Mouse (Mus musculus): Measurements from ENCODE around the gene Gbp2.

- TF ChIP-seq EP300 (IDR thresholded peaks at IDR 0.05; ENCODE audit: low read depth) = no peak
- TF ChIP-seq CTCF (IDR thresholded peaks at IDR 0.05; ENCODE audit: low read depth) = no peak
These were observed 1.7 kb upstream of the Gbp2 start for GRCm38 (mm10) chr3:142618658-142619057.

Measured in liver, postnatal 0 days (tissue).